Mouse (Mus musculus): ENCODE measurements around the gene B4galt5.
"Not testable (repeated sequence)": the region's sequence is repeated elsewhere in the genome, so short reads cannot be mapped to it uniquely, and the experiment has no call there.

The B4galt5 gene

GRCm38 (mm10) chr2:167348376-167349282, at the start of gene B4galt5:
Gene B4galt5 (minus strand): TSS chr2:167349183.
- peak; percentile 46 for DNase-seq (ENCODE audit: low read depth, low spot score)

GRCm38 (mm10) chr2:167396420-167396819, 47.4 kb upstream of the B4galt5 start:
- DNase-seq (ENCODE audit: low read depth, low spot score) = not testable (repeated sequence)

DNA sequence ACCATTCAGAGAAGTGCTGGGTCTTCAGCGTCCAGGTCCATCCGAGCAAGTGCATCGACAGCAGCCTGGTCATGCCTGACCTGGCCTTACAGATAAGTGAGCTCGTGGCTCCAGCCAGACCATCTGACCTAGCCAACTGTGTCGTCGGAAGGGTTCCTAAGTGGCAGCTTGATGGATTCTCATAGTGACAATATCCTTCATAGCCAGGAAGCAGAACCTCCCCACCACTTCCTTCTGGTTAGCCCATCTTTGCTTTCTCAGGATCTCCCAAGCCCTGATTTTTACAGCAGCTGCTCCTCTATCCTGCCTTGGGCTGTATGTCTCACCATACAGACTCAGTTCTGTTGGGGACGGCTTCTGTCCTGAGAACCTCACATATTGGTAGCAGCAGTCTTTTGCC, 45.4 kb upstream of the B4galt5 start:
- DNase-seq (ENCODE audit: low read depth, low spot score) = no peak

GRCm38 (mm10) chr2:167386998-167387397, 38.0 kb upstream of the B4galt5 start:
- DNase-seq (ENCODE audit: low read depth, low spot score) = no peak

- no peak for DNase-seq (ENCODE audit: low read depth, low spot score)
These were observed 37.5 kb upstream of the B4galt5 start for GRCm38 (mm10) chr2:167386456-167386855.

GRCm38 (mm10) chr2:167383666-167384083, 34.7 kb upstream of the B4galt5 start:
- no peak for DNase-seq (ENCODE audit: low read depth, low spot score)

GRCm38 (mm10) chr2:167382389-167382788, 33.4 kb upstream of the B4galt5 start:
- DNase-seq (ENCODE audit: low read depth, low spot score) = no peak

- no peak for DNase-seq (ENCODE audit: low read depth, low spot score)
These were observed 32.6 kb upstream of the B4galt5 start for GRCm38 (mm10) chr2:167381596-167381995.

DNA sequence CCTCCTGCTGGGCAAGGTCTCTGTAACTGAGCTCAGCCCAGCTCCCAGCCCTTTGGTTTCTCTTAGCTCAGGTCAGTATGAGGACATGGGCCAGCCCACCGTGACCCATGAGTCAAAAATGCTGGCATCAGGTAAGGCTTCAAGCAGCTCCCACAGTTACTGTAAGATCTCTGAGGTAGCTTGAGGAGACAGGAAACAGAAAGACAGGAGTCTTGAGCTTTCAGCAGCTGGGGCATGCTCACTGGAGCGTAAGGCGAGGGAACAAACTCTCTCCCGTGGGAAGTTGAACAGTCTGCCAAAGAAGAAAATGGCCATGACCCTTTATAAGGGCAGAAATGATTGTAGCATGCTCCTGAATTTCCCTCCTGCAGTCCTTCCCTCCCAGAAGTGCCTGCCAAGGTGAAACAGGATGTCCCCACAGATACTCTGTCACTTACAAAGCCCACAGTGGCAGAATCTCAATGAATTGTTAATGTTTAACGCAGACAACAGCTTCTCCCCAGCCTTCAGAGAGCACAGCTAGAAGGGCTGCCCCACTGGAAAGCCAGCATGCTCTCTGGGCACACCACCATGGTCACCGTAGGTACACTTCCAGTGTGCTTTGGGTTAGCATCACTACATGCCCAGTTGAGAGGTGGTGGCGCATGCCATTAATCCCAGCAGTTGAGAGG, 31.8 kb upstream of the B4galt5 start:
- DNase-seq (ENCODE audit: low read depth, low spot score) = no peak

DNA sequence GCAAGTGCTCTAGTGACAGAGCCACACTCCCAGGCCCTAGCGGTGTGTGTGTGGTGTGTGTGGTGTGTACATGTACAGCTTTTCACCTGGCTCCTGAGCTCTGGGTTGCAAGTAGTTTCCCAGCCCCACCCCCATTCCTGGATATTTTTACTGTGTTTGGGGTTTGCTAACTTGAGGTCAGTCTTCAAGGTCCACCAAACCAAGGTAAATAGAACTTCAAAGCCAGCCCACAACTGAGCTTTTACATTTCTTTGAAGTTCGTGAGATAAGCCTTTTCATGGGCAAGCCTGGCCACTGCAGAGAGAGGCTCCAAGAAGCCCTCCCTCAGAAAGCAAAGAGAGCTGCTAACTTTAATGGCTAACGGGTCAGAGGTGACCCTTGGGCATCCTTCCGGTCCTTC, 30.0 kb upstream of the B4galt5 start:
- no peak for DNase-seq (ENCODE audit: low read depth, low spot score)

DNA sequence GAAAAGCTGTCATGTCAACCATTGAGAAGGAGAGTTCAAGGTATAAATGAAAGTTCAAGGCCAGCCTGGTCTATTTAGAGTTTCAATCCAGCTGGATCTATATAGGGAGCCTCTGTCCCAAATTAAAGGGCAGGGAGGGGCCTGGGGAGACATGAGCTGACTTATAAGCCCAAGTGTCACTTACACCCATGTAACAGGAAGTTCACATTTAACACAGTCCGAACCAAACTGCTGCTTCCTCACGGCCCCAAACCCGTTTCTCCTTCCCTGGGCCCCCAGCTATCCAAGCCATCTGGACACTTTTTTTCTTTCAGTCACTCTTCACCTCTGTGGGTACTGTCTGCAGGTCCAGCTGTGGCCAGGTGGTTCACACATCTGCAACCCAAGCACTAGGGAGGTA, 28.7 kb upstream of the B4galt5 start:
- no peak for DNase-seq (ENCODE audit: low read depth, low spot score)

DNA sequence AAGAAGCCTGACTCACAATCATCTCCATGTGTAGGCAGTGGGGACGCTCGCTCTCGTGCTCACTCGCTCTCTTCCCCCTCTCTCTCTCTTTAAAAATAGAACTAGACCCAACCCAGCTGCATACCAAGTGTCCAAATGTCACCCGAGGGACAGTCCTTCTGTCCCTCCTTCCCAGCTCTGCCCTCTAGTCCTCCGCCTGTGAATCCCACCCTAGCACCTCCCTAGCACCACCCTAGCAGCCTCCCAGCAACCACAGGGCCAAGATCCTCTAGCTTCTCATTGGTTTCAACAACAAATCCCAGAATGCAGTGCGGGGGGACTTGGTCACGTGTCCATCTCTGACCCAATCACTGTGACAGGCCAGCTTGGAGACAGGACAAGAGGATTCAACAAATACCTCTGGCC, 27.2 kb upstream of the B4galt5 start:
- peak; percentile 60 for DNase-seq (ENCODE audit: low read depth, low spot score)

DNA sequence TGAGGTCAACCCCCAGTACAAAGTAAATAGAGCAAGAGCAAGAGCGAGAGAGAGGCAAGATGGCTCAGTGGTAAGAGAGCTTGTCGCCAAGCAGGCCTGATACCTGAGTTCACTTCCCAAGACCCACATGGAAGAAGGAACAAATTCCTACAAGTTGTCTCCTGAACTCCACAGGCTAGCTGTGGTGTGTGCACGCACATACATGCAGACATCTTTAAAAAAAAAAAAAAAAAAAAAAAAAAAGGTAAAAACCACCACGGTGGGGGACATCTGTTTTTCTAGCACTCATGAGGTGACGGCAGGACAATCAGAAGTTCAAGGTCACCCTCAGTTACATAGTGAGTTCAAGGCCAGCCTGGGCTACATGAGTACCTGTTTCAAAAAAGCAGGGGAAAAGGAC, 26.7 kb upstream of the B4galt5 start:
- no peak for DNase-seq (ENCODE audit: low read depth, low spot score)

GRCm38 (mm10) chr2:167375135-167375534, 26.2 kb upstream of the B4galt5 start:
- DNase-seq (ENCODE audit: low read depth, low spot score) = peak; percentile 40

- DNase-seq (ENCODE audit: low read depth, low spot score) = peak; percentile 61
These were observed 25.3 kb upstream of the B4galt5 start for GRCm38 (mm10) chr2:167374191-167374805.

DNA sequence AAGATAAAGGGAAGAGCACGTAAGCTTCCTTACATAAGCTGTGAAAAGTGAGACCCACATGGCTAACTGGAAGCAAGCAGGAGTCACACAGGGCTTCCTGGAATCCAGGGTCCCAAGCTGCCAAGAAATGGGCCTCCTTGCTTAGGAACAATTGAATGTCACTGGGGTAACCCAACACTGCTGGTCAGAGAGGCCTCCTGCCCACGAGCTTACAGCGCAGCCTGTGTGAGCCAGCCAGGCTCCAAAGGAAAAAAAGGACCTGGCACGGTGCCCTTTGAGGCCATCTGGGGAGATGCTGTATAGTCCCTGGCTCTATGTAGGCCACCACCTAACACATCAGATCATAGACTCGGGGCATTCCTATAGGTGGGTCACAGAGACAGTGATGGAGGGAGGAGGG, 24.3 kb upstream of the B4galt5 start:
- peak; percentile 93 for DNase-seq (ENCODE audit: low read depth, low spot score)

DNA sequence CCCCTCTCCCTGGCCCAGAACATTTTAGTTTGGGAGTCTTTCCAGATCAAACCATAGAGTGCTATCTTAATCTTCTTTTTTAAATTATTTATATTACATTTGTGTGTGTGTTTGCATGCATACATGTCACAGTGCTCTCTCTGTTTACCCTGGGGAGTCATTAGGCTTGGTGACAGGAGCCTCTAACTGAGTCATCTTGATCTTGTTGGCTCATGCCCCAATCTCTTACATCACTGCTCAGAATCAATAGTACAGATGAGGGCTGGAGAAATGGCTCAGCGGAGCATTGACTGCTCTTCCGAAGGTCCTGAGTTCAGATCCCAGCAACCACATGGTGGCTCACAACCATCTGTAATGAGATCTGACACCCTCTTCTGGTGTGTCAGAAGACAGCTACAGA, 22.5 kb upstream of the B4galt5 start:
- no peak for DNase-seq (ENCODE audit: low read depth, low spot score)

DNA sequence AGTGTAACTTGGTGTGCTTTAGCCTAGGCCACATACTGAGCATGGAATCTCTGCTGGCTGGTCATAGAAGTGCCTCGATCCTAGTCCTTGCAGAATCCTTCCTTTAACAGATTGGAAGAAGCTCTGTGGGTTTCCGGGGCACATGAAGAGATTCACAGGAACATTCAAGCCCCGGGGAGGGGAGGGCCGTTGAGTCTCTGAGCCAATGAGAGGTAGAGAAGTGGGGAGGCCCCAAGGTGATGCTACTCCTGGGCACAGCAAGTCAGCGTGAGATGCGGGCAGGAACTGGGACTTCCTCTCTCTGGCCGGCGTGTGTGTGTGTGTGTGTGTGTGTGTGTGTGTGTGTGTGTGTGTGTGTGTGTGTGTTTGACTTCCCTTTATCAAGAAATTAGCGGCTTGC, 19.3 kb upstream of the B4galt5 start:
- no peak for DNase-seq (ENCODE audit: low read depth, low spot score)

DNA sequence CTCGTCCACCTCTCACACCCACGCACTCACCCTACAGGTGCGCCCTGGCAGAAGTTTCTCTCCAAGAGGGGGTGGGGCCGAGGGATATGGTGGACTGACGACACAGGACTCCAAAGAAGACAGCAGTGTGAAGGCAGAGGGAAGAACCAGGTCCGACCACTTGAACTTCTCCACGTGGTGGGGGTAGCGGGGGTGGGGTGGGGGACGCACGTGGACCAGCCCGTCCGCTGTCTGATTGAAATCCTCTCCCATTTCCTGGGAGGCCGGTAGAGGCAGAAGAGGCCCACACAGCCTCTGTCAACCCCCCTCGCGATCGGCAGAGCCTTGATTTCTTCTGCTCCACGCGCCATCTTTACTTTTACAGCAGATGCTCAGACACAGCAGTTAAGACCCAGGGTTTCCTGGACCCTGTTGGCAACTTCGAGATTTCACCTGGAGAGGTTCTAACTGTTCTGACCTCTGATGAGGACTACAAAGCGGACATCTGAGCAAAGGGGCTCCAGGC, 18.8 kb upstream of the B4galt5 start:
- DNase-seq (ENCODE audit: low read depth, low spot score) = no peak

DNA sequence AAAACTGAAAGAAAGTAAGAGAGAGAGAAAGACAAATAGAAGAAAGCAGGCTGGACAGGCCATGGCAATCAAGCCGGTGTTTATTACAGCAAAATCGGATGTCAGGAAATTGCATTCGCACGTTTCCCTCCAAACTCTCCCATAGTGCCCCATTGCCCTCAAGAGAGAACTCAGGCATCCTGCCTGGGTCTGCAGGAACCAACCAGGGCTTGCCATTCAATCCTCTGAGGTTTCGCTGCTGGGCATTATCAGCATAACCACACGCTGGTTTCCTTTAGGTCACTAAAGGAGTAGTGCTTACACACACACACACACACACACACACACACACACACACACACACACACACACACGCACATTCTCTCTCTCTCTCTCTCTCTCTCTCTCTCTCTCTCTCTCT, 18.3 kb upstream of the B4galt5 start:
- no peak for DNase-seq (ENCODE audit: low read depth, low spot score)

DNA sequence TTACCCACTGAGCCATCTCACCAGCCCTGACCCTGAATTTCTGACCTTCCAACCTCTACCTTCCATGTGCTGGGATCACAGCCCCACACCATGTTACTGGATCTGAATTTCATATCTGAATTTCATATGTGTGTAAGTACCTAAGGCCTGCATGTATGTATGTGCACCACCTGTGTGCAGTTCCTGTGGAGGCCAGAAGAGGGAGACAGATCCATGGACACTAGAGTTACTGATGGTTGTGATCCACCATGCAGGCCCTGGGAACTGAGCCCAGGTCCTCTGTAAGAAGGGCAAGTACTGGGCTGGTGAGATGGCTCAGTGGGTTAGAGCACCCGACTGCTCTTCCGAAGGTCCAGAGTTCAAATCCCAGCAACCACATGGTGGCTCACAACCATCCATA, 16.1 kb upstream of the B4galt5 start:
- DNase-seq (ENCODE audit: low read depth, low spot score) = no peak
